Mouse (Mus musculus): ENCODE data around the gene Gkn2. TPM values are rescaled to one million over a fixed set of nuclear protein-coding genes. Genes with fewer than 3 reads are reported as not detected.

Gkn2 gene
- polyA plus RNA-seq, 1 experiment from 2014 or later, result not detected

DNA sequence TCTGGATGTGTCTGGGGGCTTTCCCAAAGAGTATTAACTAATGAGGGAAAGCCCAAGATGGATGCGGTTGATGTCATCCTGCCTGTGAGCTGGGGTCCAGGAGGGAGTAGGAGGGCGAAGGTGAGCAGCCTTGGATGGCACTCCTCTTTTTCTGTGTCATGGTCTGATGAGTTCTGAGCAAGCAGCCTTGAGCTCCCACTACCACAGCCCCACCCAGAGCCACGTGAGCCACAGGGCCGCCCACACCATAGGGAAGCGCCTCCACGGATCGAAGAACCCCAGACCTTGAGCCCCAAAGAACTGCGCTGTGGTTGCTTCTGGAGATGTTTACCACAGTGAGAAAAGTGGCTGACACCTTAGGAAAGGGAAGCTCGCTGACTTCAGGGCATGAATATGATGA lies 21.6 kb downstream of the Gkn2 start:
- peak; percentile 65; the same call in 1 of the 2 replicates for ATAC-seq (ENCODE audit: low FRiP score, low TSS enrichment)
- WGBS, result 70% methylated on average over 9 of the region's 9 CpGs

GRCm38 (mm10) chr6:87399137-87399536 lies 26.0 kb downstream of the Gkn2 start:
- ATAC-seq (ENCODE audit: low FRiP score, low TSS enrichment), result no peak
- Histone ChIP-seq H3K4me2 (replicated peaks; ENCODE audit: low read depth, low read length) (no peak overlapping the region), H3K4me3 (ENCODE audit: low read length) (no peak overlapping the region), H3K27me3 (ENCODE audit: insufficient read depth, low read length) (no peaks in the 10 kb centered on the region), H3K27ac (ENCODE audit: low read length) (no peak overlapping the region), H3K9ac (replicated peaks; ENCODE audit: low read length) (no peak overlapping the region), H3K9me3 (ENCODE audit: low read length) (no peaks in the 10 kb centered on the region), H3K36me3 (ENCODE audit: insufficient read depth, low read length) (no peaks in the 10 kb centered on the region), H3K4me1 (ENCODE audit: insufficient read depth, low read length) (peaks cover 6% of the 10 kb centered on the region; the same call in 1 of the 2 replicates)
- WGBS, result 2% methylated on average over 5 of the region's 5 CpGs

More for the DNA sequence above, 21.6 kb downstream of the Gkn2 start:
- Histone ChIP-seq H3K27ac (ENCODE audit: low read length) (no peak overlapping the region), H3K9ac (replicated peaks; ENCODE audit: low read length) (no peak overlapping the region), H3K36me3 (ENCODE audit: insufficient read depth, low read length) (no peaks in the 10 kb centered on the region), H3K4me2 (replicated peaks; ENCODE audit: low read depth, low read length) (no peak overlapping the region), H3K4me3 (ENCODE audit: low read length) (no peak overlapping the region), H3K9me3 (ENCODE audit: low read length) (no peaks in the 10 kb centered on the region), H3K27me3 (ENCODE audit: insufficient read depth, low read length) (no peaks in the 10 kb centered on the region), H3K4me1 (ENCODE audit: insufficient read depth, low read length) (peaks cover 12% of the 10 kb centered on the region)

DNA sequence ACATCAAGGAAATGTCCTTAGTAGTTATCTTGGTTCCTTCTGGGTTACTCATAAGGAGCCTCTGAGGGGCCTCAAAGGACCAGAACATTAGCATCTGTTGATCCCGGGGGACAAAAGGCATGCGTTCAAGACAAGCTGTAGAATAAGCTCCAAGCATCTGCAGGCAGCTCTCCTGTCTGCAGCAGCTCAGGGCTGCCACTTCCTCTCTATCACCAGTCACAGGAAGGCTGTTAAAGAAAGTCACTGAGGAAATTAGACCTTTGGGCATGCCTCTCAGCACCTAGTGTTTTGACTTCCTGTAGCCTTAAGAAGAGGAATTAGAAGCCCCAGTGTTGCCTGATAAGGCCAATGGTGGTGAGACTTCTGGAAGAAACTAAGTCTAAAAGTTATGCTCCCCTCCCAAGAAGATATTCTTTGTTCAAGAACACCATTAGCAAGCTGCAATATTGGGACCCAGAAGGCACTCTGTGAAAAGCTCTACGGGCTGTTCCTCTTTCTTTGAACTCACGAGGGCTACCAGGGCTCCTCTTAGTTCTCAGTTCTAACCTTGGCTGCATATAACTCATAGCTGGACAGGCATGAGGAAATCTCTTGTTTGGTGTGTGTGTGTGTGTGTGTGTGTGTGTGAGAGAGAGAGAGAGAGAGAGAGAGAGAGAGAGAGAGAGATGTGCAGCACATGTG lies 26.9 kb downstream of the Gkn2 start:
- 53% methylated on average over 4 of the region's 4 CpGs for WGBS
- Histone ChIP-seq H3K27me3 (ENCODE audit: insufficient read depth, low read length) (no peaks in the 10 kb centered on the region), H3K4me1 (ENCODE audit: insufficient read depth, low read length) (peaks cover under 1% of the 10 kb centered on the region; the same call in 1 of the 2 replicates), H3K4me2 (replicated peaks; ENCODE audit: low read depth, low read length) (no peak overlapping the region), H3K9ac (replicated peaks; ENCODE audit: low read length) (no peak overlapping the region), H3K9me3 (ENCODE audit: low read length) (no peaks in the 10 kb centered on the region), H3K4me3 (ENCODE audit: low read length) (no peak overlapping the region), H3K27ac (ENCODE audit: low read length) (no peak overlapping the region), H3K36me3 (ENCODE audit: insufficient read depth, low read length) (no peaks in the 10 kb centered on the region)
- ATAC-seq (ENCODE audit: low FRiP score, low TSS enrichment), result no peak

GRCm38 (mm10) chr6:87401456-87401855 lies 28.3 kb downstream of the Gkn2 start:
- H3K9ac ChIP-seq (replicated peaks; ENCODE audit: low read length), result no peak overlapping the region
- H3K9me3 ChIP-seq (ENCODE audit: low read length), result no peaks in the 10 kb centered on the region
- 66% methylated on average over 6 of the region's 6 CpGs for WGBS
- no peak overlapping the region for H3K4me2 ChIP-seq (replicated peaks; ENCODE audit: low read depth, low read length)
- no peak for ATAC-seq (ENCODE audit: low FRiP score, low TSS enrichment)
- H3K27me3 ChIP-seq (ENCODE audit: insufficient read depth, low read length), result no peaks in the 10 kb centered on the region
- no peak overlapping the region for H3K27ac ChIP-seq (ENCODE audit: low read length)
- no peaks in the 10 kb centered on the region for H3K36me3 ChIP-seq (ENCODE audit: insufficient read depth, low read length)
- no peaks in the 10 kb centered on the region for H3K4me1 ChIP-seq (ENCODE audit: insufficient read depth, low read length)
- no peak overlapping the region for H3K4me3 ChIP-seq (ENCODE audit: low read length)

DNA sequence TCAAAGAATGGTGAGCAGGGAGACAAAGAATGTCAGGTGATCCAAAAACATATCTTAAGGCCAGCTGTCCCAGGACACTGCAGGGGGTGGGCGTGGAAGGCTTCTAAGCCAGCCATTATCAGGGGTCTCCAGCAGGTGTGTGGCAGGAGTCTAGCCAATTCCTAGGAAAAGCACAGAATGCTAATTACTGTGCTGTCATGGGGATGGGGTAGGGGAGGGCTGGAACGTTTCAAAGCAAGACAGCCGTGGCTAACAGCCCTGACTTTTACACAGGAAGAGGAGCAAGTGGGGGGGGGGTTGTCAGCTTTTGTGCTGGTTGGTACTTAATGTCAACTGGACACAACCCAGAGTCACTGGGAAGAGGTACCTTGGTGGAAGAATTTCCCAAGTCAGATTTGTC lies 38.9 kb downstream of the Gkn2 start:
- no peak overlapping the region for H3K4me3 ChIP-seq (ENCODE audit: low read length)
- H3K9ac ChIP-seq (replicated peaks; ENCODE audit: low read length), result no peak overlapping the region
- WGBS, result 29% methylated on average over 3 of the region's 3 CpGs
- no peaks in the 10 kb centered on the region for H3K27me3 ChIP-seq (ENCODE audit: insufficient read depth, low read length)
- no peaks in the 10 kb centered on the region for H3K4me1 ChIP-seq (ENCODE audit: insufficient read depth, low read length)
- H3K9me3 ChIP-seq (ENCODE audit: low read length), result no peaks in the 10 kb centered on the region
- no peaks in the 10 kb centered on the region for H3K36me3 ChIP-seq (ENCODE audit: insufficient read depth, low read length)
- ATAC-seq (ENCODE audit: low FRiP score, low TSS enrichment), result no peak
- H3K27ac ChIP-seq (ENCODE audit: low read length), result no peak overlapping the region
- no peak overlapping the region for H3K4me2 ChIP-seq (replicated peaks; ENCODE audit: low read depth, low read length)

- no peaks in the 10 kb centered on the region for H3K27me3 ChIP-seq (ENCODE audit: insufficient read depth, low read length)
- H3K4me3 ChIP-seq (ENCODE audit: low read length), result no peak overlapping the region
- no peak overlapping the region for H3K4me2 ChIP-seq (replicated peaks; ENCODE audit: low read depth, low read length)
- no peaks in the 10 kb centered on the region for H3K9me3 ChIP-seq (ENCODE audit: low read length)
- H3K4me1 ChIP-seq (ENCODE audit: insufficient read depth, low read length), result no peaks in the 10 kb centered on the region
- H3K9ac ChIP-seq (replicated peaks; ENCODE audit: low read length), result no peak overlapping the region
- no peak for ATAC-seq (ENCODE audit: low FRiP score, low TSS enrichment)
- H3K36me3 ChIP-seq (ENCODE audit: insufficient read depth, low read length), result no peaks in the 10 kb centered on the region
- no peak overlapping the region for H3K27ac ChIP-seq (ENCODE audit: low read length)
- 65% methylated on average over 7 of the region's 7 CpGs for WGBS
Measured at GRCm38 (mm10) chr6:87422304-87422703, 49.1 kb downstream of the Gkn2 start.

- H3K4me3 ChIP-seq (ENCODE audit: low read length), result no peak overlapping the region
- 58% methylated on average over 19 of the region's 19 CpGs for WGBS
- H3K9ac ChIP-seq (replicated peaks; ENCODE audit: low read length), result no peak overlapping the region; the same call in 1 of the 2 replicates
- H3K27ac ChIP-seq (ENCODE audit: low read length), result no peak overlapping the region
- H3K27me3 ChIP-seq (ENCODE audit: insufficient read depth, low read length), result no peaks in the 10 kb centered on the region
- H3K36me3 ChIP-seq (ENCODE audit: insufficient read depth, low read length), result no peaks in the 10 kb centered on the region
- no peaks in the 10 kb centered on the region for H3K9me3 ChIP-seq (ENCODE audit: low read length)
- ATAC-seq (ENCODE audit: low FRiP score, low TSS enrichment), result no peak
- H3K4me1 ChIP-seq (ENCODE audit: insufficient read depth, low read length), result no peaks in the 10 kb centered on the region
- 0 out of 2 replicates have a peak overlapping the region, but pooled peaks have one; percentile 18 for H3K4me2 ChIP-seq (replicated peaks; ENCODE audit: low read depth, low read length)
Measured at GRCm38 (mm10) chr6:87424037-87424816, 51.1 kb downstream of the Gkn2 start.

DNA sequence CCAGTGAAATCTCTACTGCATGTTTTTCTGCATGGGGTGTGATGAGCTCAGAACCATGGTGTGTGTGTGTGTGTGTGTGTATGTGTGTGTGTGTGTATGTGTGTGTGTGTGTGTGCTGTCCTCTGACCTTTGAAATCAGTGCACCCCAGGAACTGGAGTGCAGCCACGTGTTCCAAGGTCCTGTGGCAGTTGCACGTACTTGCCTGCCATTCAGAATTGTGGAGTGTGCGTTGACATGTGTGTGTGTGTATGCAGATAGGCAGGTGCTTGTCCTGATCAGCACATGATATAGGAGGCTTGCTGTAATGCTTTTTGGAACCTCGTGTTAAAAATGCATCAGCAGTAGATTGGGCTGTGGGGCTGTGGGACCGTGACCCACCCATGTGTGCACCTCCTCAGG lies 53.8 kb downstream of the Gkn2 start:
- no peak for ATAC-seq (ENCODE audit: low FRiP score, low TSS enrichment)
- H3K36me3 ChIP-seq (ENCODE audit: insufficient read depth, low read length), result no peaks in the 10 kb centered on the region
- H3K9me3 ChIP-seq (ENCODE audit: low read length), result no peaks in the 10 kb centered on the region
- 67% methylated on average over 5 of the region's 5 CpGs for WGBS
- no peaks in the 10 kb centered on the region for H3K4me1 ChIP-seq (ENCODE audit: insufficient read depth, low read length)
- H3K27me3 ChIP-seq (ENCODE audit: insufficient read depth, low read length), result no peaks in the 10 kb centered on the region
- H3K27ac ChIP-seq (ENCODE audit: low read length), result no peak overlapping the region
- no peak overlapping the region for H3K4me3 ChIP-seq (ENCODE audit: low read length)
- H3K4me2 ChIP-seq (replicated peaks; ENCODE audit: low read depth, low read length), result no peak overlapping the region
- H3K9ac ChIP-seq (replicated peaks; ENCODE audit: low read length), result no peak overlapping the region

DNA sequence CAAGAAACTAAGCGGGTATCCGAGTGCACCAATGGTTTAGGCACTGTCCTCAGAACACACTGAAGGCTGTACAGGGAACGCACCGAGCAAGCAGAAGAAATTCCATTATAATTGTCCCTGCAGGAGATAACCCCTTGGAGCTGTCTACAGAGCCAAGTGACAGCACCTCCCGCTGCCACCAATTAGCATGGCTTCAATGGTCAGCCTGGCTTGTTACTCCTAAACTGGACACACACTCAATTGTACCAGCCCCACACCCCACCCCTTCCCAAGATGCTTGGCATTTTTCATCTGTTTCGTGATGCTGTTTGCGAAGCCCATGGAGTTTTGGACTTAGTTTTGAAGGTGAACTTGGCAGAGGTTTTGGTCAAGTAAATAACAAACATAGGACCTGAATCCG lies 54.5 kb downstream of the Gkn2 start:
- Histone ChIP-seq H3K4me1 (ENCODE audit: insufficient read depth, low read length) (no peaks in the 10 kb centered on the region), H3K4me2 (replicated peaks; ENCODE audit: low read depth, low read length) (no peak overlapping the region), H3K9me3 (ENCODE audit: low read length) (no peaks in the 10 kb centered on the region), H3K27me3 (ENCODE audit: insufficient read depth, low read length) (no peaks in the 10 kb centered on the region), H3K4me3 (ENCODE audit: low read length) (no peak overlapping the region), H3K36me3 (ENCODE audit: insufficient read depth, low read length) (no peaks in the 10 kb centered on the region), H3K27ac (ENCODE audit: low read length) (no peak overlapping the region), H3K9ac (replicated peaks; ENCODE audit: low read length) (no peak overlapping the region)
- ATAC-seq (ENCODE audit: low FRiP score, low TSS enrichment), result no peak
- WGBS, result 87% methylated on average over 8 of the region's 8 CpGs

- Histone ChIP-seq H3K27ac (ENCODE audit: low read length) (no peak within 1 kb of the TSS), H3K36me3 (ENCODE audit: insufficient read depth, low read length) (no peaks in the 10 kb centered on the region), H3K4me3 (ENCODE audit: low read length) (no peak within 1 kb of the TSS), H3K9ac (replicated peaks; ENCODE audit: low read length) (no peak within 1 kb of the TSS), H3K4me1 (ENCODE audit: insufficient read depth, low read length) (no peaks in the 10 kb centered on the region), H3K9me3 (ENCODE audit: low read length) (no peaks in the 10 kb centered on the region), H3K27me3 (ENCODE audit: insufficient read depth, low read length) (no peaks in the 10 kb centered on the region), H3K4me2 (replicated peaks; ENCODE audit: low read depth, low read length) (no peak within 1 kb of the TSS)
- WGBS, result 60% methylated on average over 7 of the region's 7 CpGs
- ATAC-seq (ENCODE audit: low FRiP score, low TSS enrichment), result no peak
Measured at GRCm38 (mm10) chr6:87428487-87429044, 55.4 kb downstream of the Gkn2 start, which contains the start of gene Bmp10. Gene Bmp10 (plus strand): TSS chr6:87428994.

All from kidney, embryonic 16.5 days (tissue).